Mouse (Mus musculus) CH12.LX (cell line): Measurements from ENCODE around the gene Ralb. TPM values are rescaled to one million over a fixed set of nuclear protein-coding genes. Genes with fewer than 3 reads are reported as not detected.

Experiments
- polyA plus RNA-seq: library from polyadenylated mRNA; unstranded; fragments of >175 nt; gene quantifications from 2 replicates; pipeline ENCODE4 v1.2.1, GENCODE M21; 2012; ENCODE audit warnings: low read depth; ENCODE audit not compliant: insufficient read length
- total RNA-seq, 2 experiments: library from RNA; depleted of rRNA; stranded (reverse); fragments of 300-350 nt in 1 of 2; fragments of >200 nt in 1 of 2; gene quantifications; 2 replicates each; pipeline ENCODE4 v1.2.3; 2012 to 2014

Gene Ralb
- total and polyA plus RNA-seq, 3 experiments = 18.2 to 28.7 (median 22.9) TPM

Other genes with a start within 250 kb of the Ralb start
- gene Inhbb, start 82.5 kb downstream of the Ralb start, total RNA-seq (2012; rRNA removed) = not detected in 2 replicates
- not detected in 2 replicates for gene Inhbb, start 82.5 kb downstream of the Ralb start, total RNA-seq (2014; rRNA removed)
- not detected in 2 replicates for gene Inhbb, start 82.5 kb downstream of the Ralb start, polyA plus RNA-seq
- 13.8 and 14.9 TPM in 2 replicates for gene Tmem185b, start 21.4 kb upstream of the Ralb start, total RNA-seq (2012; rRNA removed)
- gene Tmem185b, start 21.4 kb upstream of the Ralb start, total RNA-seq (2014; rRNA removed) = 12.9 and 13.4 TPM in 2 replicates
- 11.7 TPM in 2 replicates for gene Tmem185b, start 21.4 kb upstream of the Ralb start, polyA plus RNA-seq
- 4.1 and 4.5 TPM in 2 replicates for gene Epb41l5, start 144.2 kb upstream of the Ralb start, total RNA-seq (2012; rRNA removed)
- gene Epb41l5, start 144.2 kb upstream of the Ralb start, total RNA-seq (2014; rRNA removed) = 3.8 and 4.3 TPM in 2 replicates
- gene Epb41l5, start 144.2 kb upstream of the Ralb start, polyA plus RNA-seq = 3.8 TPM in 2 replicates